Mouse (Mus musculus): ENCODE results near the gene Letm1. TPM values are rescaled to one million over a fixed set of nuclear protein-coding genes. Genes with fewer than 3 reads are reported as not detected.

Letm1 gene
- polyA plus RNA-seq, 1 experiment = 27.0 TPM

DNA sequence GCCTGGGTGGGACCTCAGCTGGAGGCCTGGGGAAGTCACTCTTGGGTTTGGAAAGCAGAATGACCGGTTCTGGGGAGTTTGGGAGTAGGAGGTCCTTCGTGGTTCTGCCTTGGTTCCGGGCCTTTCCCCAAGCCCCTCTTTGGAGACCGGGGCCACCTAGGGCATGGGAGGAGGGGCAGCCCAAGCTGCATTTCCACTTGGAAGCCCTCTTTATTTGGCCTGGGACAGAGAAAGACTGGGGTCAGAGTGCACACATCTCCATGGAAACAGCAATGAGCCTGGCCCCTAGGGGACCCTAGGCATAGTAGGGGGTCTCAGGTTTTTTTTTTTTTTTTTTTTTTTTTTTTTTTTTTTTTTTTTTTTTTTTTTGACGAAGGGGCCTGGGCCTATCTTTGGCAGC is 35.5 kb upstream of the Letm1 start:
- Histone ChIP-seq H3K27me3 (ENCODE audit: control insufficient read depth, insufficient read depth, insufficient read length) (no peaks in the 10 kb centered on the region), H3K79me3 (ENCODE audit: low read depth) (peaks cover 19% of the 10 kb centered on the region), H3K79me2 (ENCODE audit: control insufficient read depth, insufficient read depth) (peaks cover 26% of the 10 kb centered on the region), H3K36me3 (ENCODE audit: control insufficient read depth, insufficient read depth) (peaks cover 5% of the 10 kb centered on the region), H3ac (ENCODE audit: control insufficient read depth, insufficient read length, low read depth) (no peak overlapping the region), H3K4me3 (ENCODE audit: insufficient read depth, poor library complexity, severe bottlenecking) (no peak overlapping the region)
- TF ChIP-seq USF1 (IDR thresholded peaks at IDR 0.05; ENCODE audit: low read depth) = no peak
- no peak for TF ChIP-seq CTCF (IDR thresholded peaks at IDR 0.05; ENCODE audit: control insufficient read depth, insufficient read depth, insufficient read length)
- no peak for TF ChIP-seq MYOD1 (IDR thresholded peaks at IDR 0.05; ENCODE audit: control insufficient read depth, insufficient read length, low read depth)
- no peak for TF ChIP-seq CEBPB (IDR thresholded peaks at IDR 0.05; ENCODE audit: low read depth)
- no peak for TF ChIP-seq MYOG (IDR thresholded peaks at IDR 0.05; ENCODE audit: control insufficient read depth, extremely low read depth, insufficient read length)
- TF ChIP-seq FOSL1 (IDR thresholded peaks at IDR 0.05; ENCODE audit: insufficient read depth, low read length, poor library complexity, severe bottlenecking) = no peak
- no peak for TF ChIP-seq MAX (IDR thresholded peaks at IDR 0.05)

GRCm38 (mm10) chr5:33816008-33816725 is 33.5 kb upstream of the Letm1 start:
- TF ChIP-seq FOSL1 (IDR thresholded peaks at IDR 0.05; ENCODE audit: insufficient read depth, low read length, poor library complexity, severe bottlenecking) (no peak), CTCF (IDR thresholded peaks at IDR 0.05; ENCODE audit: control insufficient read depth, insufficient read depth, insufficient read length) (no peak), MAX (IDR thresholded peaks at IDR 0.05) (no peak), USF1 (IDR thresholded peaks at IDR 0.05; ENCODE audit: low read depth) (no peak), MYOG (IDR thresholded peaks at IDR 0.05; ENCODE audit: control insufficient read depth, extremely low read depth, insufficient read length) (no peak), CEBPB (IDR thresholded peaks at IDR 0.05; ENCODE audit: low read depth) (no peak), MYOD1 (IDR thresholded peaks at IDR 0.05; ENCODE audit: control insufficient read depth, insufficient read length, low read depth) (no peak)
- no peak overlapping the region for H3K4me3 ChIP-seq (ENCODE audit: insufficient read depth, poor library complexity, severe bottlenecking)
- H3K79me2 ChIP-seq (ENCODE audit: control insufficient read depth, insufficient read depth) = peaks cover 6% of the 10 kb centered on the region
- no peaks in the 10 kb centered on the region for H3K36me3 ChIP-seq (ENCODE audit: control insufficient read depth, insufficient read depth)
- H3K79me3 ChIP-seq (ENCODE audit: low read depth) = no peaks in the 10 kb centered on the region
- H3ac ChIP-seq (ENCODE audit: control insufficient read depth, insufficient read length, low read depth) = no peak overlapping the region
- H3K27me3 ChIP-seq (ENCODE audit: control insufficient read depth, insufficient read depth, insufficient read length) = no peaks in the 10 kb centered on the region

DNA sequence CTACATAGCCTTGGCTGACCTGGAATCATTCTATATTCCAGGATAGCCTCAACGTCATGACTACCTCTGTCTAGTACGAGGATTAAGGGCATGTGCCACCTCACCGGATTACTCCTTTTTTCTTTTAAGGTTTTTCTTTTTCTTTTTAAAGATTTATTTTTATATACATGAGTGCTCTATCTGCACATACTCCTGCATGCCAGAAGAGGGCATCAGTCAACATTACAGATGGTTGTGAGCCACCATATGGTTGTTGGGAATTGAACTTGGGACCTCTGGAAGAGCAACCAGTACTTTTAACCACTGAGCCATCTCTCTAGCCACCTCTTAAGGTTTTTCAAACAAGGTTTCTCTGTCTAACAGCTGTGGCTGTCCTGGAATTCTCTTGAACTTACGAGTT is 28.9 kb upstream of the Letm1 start:
- no peak overlapping the region for H3K4me3 ChIP-seq (ENCODE audit: insufficient read depth, poor library complexity, severe bottlenecking)
- no peaks in the 10 kb centered on the region for H3K79me2 ChIP-seq (ENCODE audit: control insufficient read depth, insufficient read depth)
- TF ChIP-seq FOSL1 (IDR thresholded peaks at IDR 0.05; ENCODE audit: insufficient read depth, low read length, poor library complexity, severe bottlenecking) = no peak
- TF ChIP-seq CEBPB (IDR thresholded peaks at IDR 0.05; ENCODE audit: low read depth) = no peak
- TF ChIP-seq MYOD1 (IDR thresholded peaks at IDR 0.05; ENCODE audit: control insufficient read depth, insufficient read length, low read depth) = no peak
- H3ac ChIP-seq (ENCODE audit: control insufficient read depth, insufficient read length, low read depth) = no peak overlapping the region
- H3K79me3 ChIP-seq (ENCODE audit: low read depth) = no peaks in the 10 kb centered on the region
- no peaks in the 10 kb centered on the region for H3K27me3 ChIP-seq (ENCODE audit: control insufficient read depth, insufficient read depth, insufficient read length)
- H3K36me3 ChIP-seq (ENCODE audit: control insufficient read depth, insufficient read depth) = no peaks in the 10 kb centered on the region

DNA sequence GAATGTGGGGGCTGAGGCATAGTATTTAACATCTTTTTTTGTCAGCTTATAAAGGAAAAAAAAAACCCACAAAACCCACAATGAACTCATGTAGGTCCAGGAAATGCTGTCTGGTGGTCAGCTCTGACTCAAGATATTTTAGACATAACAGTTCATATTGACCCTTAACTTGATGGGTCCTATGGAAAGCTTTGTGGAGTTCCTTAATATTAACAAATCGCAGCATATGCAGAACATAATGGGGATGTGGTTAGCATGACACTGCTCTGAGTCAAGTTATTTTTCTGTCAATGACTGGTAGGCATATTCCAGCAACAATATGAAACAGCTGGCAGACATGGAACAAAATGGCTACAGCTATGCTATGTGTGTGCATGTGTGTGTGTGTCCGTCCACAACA is 20.7 kb upstream of the Letm1 start:
- TF ChIP-seq FOSL1 (IDR thresholded peaks at IDR 0.05; ENCODE audit: insufficient read depth, low read length, poor library complexity, severe bottlenecking) (peak; percentile 87), CEBPB (IDR thresholded peaks at IDR 0.05; ENCODE audit: low read depth) (no peak), MYOD1 (IDR thresholded peaks at IDR 0.05; ENCODE audit: control insufficient read depth, insufficient read length, low read depth) (peak; percentile 78), MAX (IDR thresholded peaks at IDR 0.05) (peak; percentile 11)
- H3K36me3 ChIP-seq (ENCODE audit: control insufficient read depth, insufficient read depth) = no peaks in the 10 kb centered on the region
- H3K79me3 ChIP-seq (ENCODE audit: low read depth) = no peaks in the 10 kb centered on the region
- no peaks in the 10 kb centered on the region for H3K79me2 ChIP-seq (ENCODE audit: control insufficient read depth, insufficient read depth)
- H3K27me3 ChIP-seq (ENCODE audit: control insufficient read depth, insufficient read depth, insufficient read length) = no peaks in the 10 kb centered on the region
- H3ac ChIP-seq (ENCODE audit: control insufficient read depth, insufficient read length, low read depth) = no peak overlapping the region
- no peak overlapping the region for H3K4me3 ChIP-seq (ENCODE audit: insufficient read depth, poor library complexity, severe bottlenecking)

GRCm38 (mm10) chr5:33791912-33792643 is 9.5 kb upstream of the Letm1 start:
- Histone ChIP-seq H3ac (ENCODE audit: control insufficient read depth, insufficient read length, low read depth) (no peak overlapping the region), H3K79me3 (ENCODE audit: low read depth) (no peaks in the 10 kb centered on the region), H3K79me2 (ENCODE audit: control insufficient read depth, insufficient read depth) (no peaks in the 10 kb centered on the region), H3K27me3 (ENCODE audit: control insufficient read depth, insufficient read depth, insufficient read length) (peaks cover 9% of the 10 kb centered on the region), H3K4me3 (ENCODE audit: insufficient read depth, poor library complexity, severe bottlenecking) (no peak overlapping the region), H3K36me3 (ENCODE audit: control insufficient read depth, insufficient read depth) (no peaks in the 10 kb centered on the region)
- no peak for TF ChIP-seq CTCF (IDR thresholded peaks at IDR 0.05; ENCODE audit: control insufficient read depth, insufficient read depth, insufficient read length)

DNA sequence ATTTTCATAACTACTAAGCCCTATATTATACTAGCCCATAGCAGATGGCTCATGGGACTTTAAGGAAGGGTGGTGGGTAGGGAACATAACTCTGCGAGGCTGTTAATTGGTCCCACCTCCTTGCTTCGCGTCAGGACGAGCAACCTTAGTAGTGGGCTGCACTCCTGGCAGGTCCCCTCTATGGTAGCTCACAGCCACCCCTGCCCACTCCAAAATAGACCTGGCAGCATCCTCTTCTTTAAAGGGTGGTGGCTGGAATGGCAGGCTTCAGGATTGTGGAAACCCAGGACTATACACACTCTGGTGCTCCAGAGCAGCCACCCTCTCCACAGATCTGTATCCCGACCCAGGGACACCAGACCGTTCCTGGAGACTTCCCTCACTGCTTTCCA is 378 bp upstream of the Letm1 start:
- Histone ChIP-seq H3K79me3 (ENCODE audit: low read depth) (peaks cover 5% of the 10 kb centered on the region), H3ac (ENCODE audit: control insufficient read depth, insufficient read length, low read depth) (peak overlapping the region; percentile 35), H3K27me3 (ENCODE audit: control insufficient read depth, insufficient read depth, insufficient read length) (no peaks in the 10 kb centered on the region), H3K4me3 (ENCODE audit: insufficient read depth, poor library complexity, severe bottlenecking) (peak overlapping the region; percentile 56), H3K79me2 (ENCODE audit: control insufficient read depth, insufficient read depth) (peaks cover 25% of the 10 kb centered on the region), H3K36me3 (ENCODE audit: control insufficient read depth, insufficient read depth) (no peaks in the 10 kb centered on the region)
- TF ChIP-seq MYOD1 (IDR thresholded peaks at IDR 0.05; ENCODE audit: control insufficient read depth, insufficient read length, low read depth) (no peak), USF1 (IDR thresholded peaks at IDR 0.05; ENCODE audit: low read depth) (no peak), MAX (IDR thresholded peaks at IDR 0.05) (no peak), CTCF (IDR thresholded peaks at IDR 0.05; ENCODE audit: control insufficient read depth, insufficient read depth, insufficient read length) (no peak), FOSL1 (IDR thresholded peaks at IDR 0.05; ENCODE audit: insufficient read depth, low read length, poor library complexity, severe bottlenecking) (no peak), CEBPB (IDR thresholded peaks at IDR 0.05; ENCODE audit: low read depth) (no peak), MYOG (IDR thresholded peaks at IDR 0.05; ENCODE audit: control insufficient read depth, extremely low read depth, insufficient read length) (no peak)

Data from C2C12 (cell line).